Mouse (Mus musculus) ES-E14 (cell line): ENCODE data around the gene Rab43.

Source experiments
- CHD2 ChIP-seq: IDR thresholded peaks from 2 replicates; pipeline ENCODE4 v1.6.1; 2014; ENCODE audit warnings: mild to moderate bottlenecking, low read depth, low read length, inconsistent platforms
- MAFK ChIP-seq: IDR thresholded peaks from 2 replicates; pipeline ENCODE4 v1.6.1; 2014; ENCODE audit warnings: mild to moderate bottlenecking, low read depth, low read length, inconsistent platforms; ENCODE audit not compliant: insufficient read depth
- ZC3H11A ChIP-seq: IDR thresholded peaks from 2 replicates; pipeline ENCODE4 v1.6.1; 2012; ENCODE audit warnings: low read depth, mild to moderate bottlenecking, inconsistent platforms, low read length, borderline replicate concordance

DNA sequence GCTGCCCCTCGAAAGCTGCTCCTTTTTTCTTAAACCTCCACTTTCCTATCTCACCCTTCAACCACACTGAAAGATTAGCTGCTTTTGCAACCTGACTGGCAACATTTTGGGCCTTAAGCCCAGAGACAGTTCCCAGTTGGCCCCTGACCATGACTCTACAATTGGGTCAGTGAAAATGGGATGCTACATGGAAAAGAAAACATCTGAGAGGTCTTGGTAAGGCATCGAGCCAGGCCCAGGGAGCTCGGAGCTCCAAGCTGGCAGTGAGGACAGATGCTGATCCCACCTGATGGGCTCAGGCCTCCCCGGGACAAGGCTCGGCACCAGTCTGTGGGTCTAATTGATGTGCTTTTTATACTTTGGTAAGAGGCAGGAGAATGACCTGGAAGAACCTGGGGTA is 20.1 kb downstream of the Rab43 start:
- TF ChIP-seq CHD2, result no peak
- TF ChIP-seq ZC3H11A, result no peak
- no peak for TF ChIP-seq MAFK
